Comparison of ENCODE assay signal across 30 mouse cellular contexts in genomic region chr7:127899997-127900396, GRCm38 (mm10). TPM values are rescaled to one million over a fixed set of nuclear protein-coding genes. Genes with fewer than 3 reads are reported as not detected.
DNase-seq lines count a peak whose midpoint lies in the region; ATAC-seq and TF ChIP-seq lines count a peak whose summit lies in the region.
"Had no signal": no experiment of that assay in that cellular context is flagged by ENCODE, and none has a peak within 500 bp of the region (broad histone marks: within the 10 kb centered on the region; RNA-seq: fewer than 3 reads in every experiment).

No protein-coding gene starts in this region.

- peak in 1 of 2 experiments; percentile 59; a peak in 3 of 4 replicates for TF ChIP-seq EP300 in MEL (IDR thresholded peaks at IDR 0.05; ENCODE audit: low read depth in 1 of 2, low read length in 2 of 2)

- peak; percentile 53 for DNase-seq in MEL (ENCODE audit: low read depth, low spot score)
- DNase-seq in brain, adult 2 months (ENCODE audit: low read depth, low spot score): peak; percentile 31
- peak; percentile 42 for DNase-seq in liver, embryonic 13.5 days
- no peak for DNase-seq in kidney, adult 18-20 months
- DNase-seq in kidney, adult 11 months: no peak
- DNase-seq: adrenal gland, adult 8-10 months; cerebellum, adult 11 months; cerebellum, postnatal 10 days; embryo, embryonic 11 days; heart, postnatal 10 days; kidney, postnatal 10 days; lung, adult 18-20 months; spleen, adult 18-20 months had no signal

- peak overlapping the region; percentile 2 for H3K9ac ChIP-seq in MEL (ENCODE audit: control insufficient read depth, low read depth, low read length, poor library complexity, severe bottlenecking)
- peak overlapping the region; percentile 31; the same call in 1 of the 2 replicates for H3K9ac ChIP-seq in liver, embryonic 13.5 days
- no peak overlapping the region for H3K9ac ChIP-seq in stomach, embryonic 15.5 days
- H3K9ac ChIP-seq: forebrain, embryonic 15.5 days; midbrain, embryonic 15.5 days had no signal

- TF ChIP-seq CTCF in MEL (IDR thresholded peaks at IDR 0.05 in 2 of 3, conservative IDR thresholded peaks at IDR 0.05 in 1 of 3; ENCODE audit: control insufficient read depth in 1 of 3, insufficient read depth in 1 of 3, low read depth in 2 of 3, low read length in 3 of 3, poor library complexity in 1 of 3, severe bottlenecking in 1 of 3): no peak

- H3K27ac ChIP-seq in MEL (ENCODE audit: control insufficient read depth, low read depth, low read length): peak overlapping the region; percentile 28
- H3K27ac ChIP-seq in liver, embryonic 13.5 days: peak overlapping the region; percentile 40
- H3K27ac ChIP-seq in stomach, embryonic 15.5 days: peak overlapping the region; percentile 71
- H3K27ac ChIP-seq: forebrain, embryonic 15.5 days; layer of hippocampus, adult 2 months; limb, embryonic 10.5 days; midbrain, embryonic 15.5 days had no signal

- no peak for TF ChIP-seq POLR2A in MEL (IDR thresholded peaks at IDR 0.05; ENCODE audit: control insufficient read depth in 1 of 2, insufficient read depth in 1 of 2, low read depth in 1 of 2, low read length in 2 of 2, poor library complexity in 1 of 2)

- H3K4me1 ChIP-seq in MEL (ENCODE audit: control insufficient read depth in 1 of 2, insufficient read depth in 2 of 2, low read length in 2 of 2): peaks cover 23 to 46% of the 10 kb centered on the region in 2 experiments
- peaks cover 80% of the 10 kb centered on the region for H3K4me1 ChIP-seq in liver, embryonic 13.5 days (replicated peaks)
- H3K4me1 ChIP-seq in stomach, embryonic 15.5 days: peaks cover 6% of the 10 kb centered on the region; the same call in 1 of the 2 replicates

- 11% methylated on average over 7 of the region's 7 CpGs for WGBS in liver, embryonic 13.5 days (ENCODE audit: insufficient replicate concordance)
- 31% methylated on average over 7 of the region's 7 CpGs for WGBS in stomach, embryonic 15.5 days

- peaks cover 0 to 27% of the 10 kb centered on the region in 2 experiments; a peak in 2 of 4 replicates for H3K36me3 ChIP-seq in MEL (ENCODE audit: control insufficient read depth in 1 of 2, insufficient read depth in 2 of 2, low read length in 2 of 2)
- H3K36me3 ChIP-seq in liver, embryonic 13.5 days: peaks cover 2% of the 10 kb centered on the region; the same call in 1 of the 2 replicates
- peaks cover under 1% of the 10 kb centered on the region; the same call in 1 of the 2 replicates for H3K36me3 ChIP-seq in stomach, embryonic 15.5 days
- H3K36me3 ChIP-seq: forebrain, embryonic 15.5 days; midbrain, embryonic 15.5 days had no signal

- no peak for ATAC-seq in liver, embryonic 13.5 days (ENCODE audit: low read depth)
- ATAC-seq in stomach, embryonic 15.5 days (ENCODE audit: insufficient read depth, low FRiP score, low read depth): no peak
- no peak for ATAC-seq in frontal cortex, adult (ENCODE audit: low TSS enrichment)
- ATAC-seq: forebrain, embryonic 15.5 days; inflammation-experienced regulatory T-cells, adult 6 months; midbrain, embryonic 15.5 days; Patski had no signal

- peak overlapping the region; percentile 17; the same call in 1 of the 2 replicates for H3K4me2 ChIP-seq in liver, embryonic 13.5 days
- no peak overlapping the region for H3K4me2 ChIP-seq in stomach, embryonic 15.5 days
- H3K4me2 ChIP-seq: forebrain, embryonic 15.5 days; heart, embryonic 11.5 days; midbrain, embryonic 15.5 days had no signal

- peak overlapping the region in 1 of 2 experiments; percentile 28; a peak in 2 of 4 replicates for H3K4me3 ChIP-seq in MEL (ENCODE audit: control insufficient read depth in 1 of 2, insufficient read depth in 1 of 2, low read depth in 2 of 2, low read length in 2 of 2)
- H3K4me3 ChIP-seq in liver, embryonic 13.5 days (replicated peaks): no peak overlapping the region
- no peak overlapping the region for H3K4me3 ChIP-seq in stomach, embryonic 15.5 days (replicated peaks)
- H3K4me3 ChIP-seq: forebrain, embryonic 15.5 days; layer of hippocampus, adult 2 months; limb, embryonic 10.5 days; megakaryocyte, embryonic 14.5 days; midbrain, embryonic 15.5 days; myocyte had no signal

- H3K27me3 ChIP-seq in MEL (ENCODE audit: control insufficient read depth in 1 of 2, insufficient read depth in 2 of 2, low read length in 2 of 2): no peaks in the 10 kb centered on the region
- H3K27me3 ChIP-seq in liver, embryonic 13.5 days: no peaks in the 10 kb centered on the region
- no peaks in the 10 kb centered on the region for H3K27me3 ChIP-seq in stomach, embryonic 15.5 days (replicated peaks)
- H3K27me3 ChIP-seq: forebrain, embryonic 15.5 days; megakaryocyte, embryonic 14.5 days; Patski had no signal

- H3K9me3 ChIP-seq in MEL (replicated peaks; ENCODE audit: insufficient read depth, low read length): no peaks in the 10 kb centered on the region
- H3K9me3 ChIP-seq in liver, embryonic 13.5 days (replicated peaks): no peaks in the 10 kb centered on the region
- no peaks in the 10 kb centered on the region for H3K9me3 ChIP-seq in stomach, embryonic 15.5 days
- H3K9me3 ChIP-seq: forebrain, embryonic 15.5 days; limb, embryonic 10.5 days; megakaryocyte, embryonic 14.5 days; midbrain, embryonic 15.5 days had no signal

- peaks cover 3% of the 10 kb centered on the region; the same call in 1 of the 2 replicates for H3K79me2 ChIP-seq in MEL (ENCODE audit: control insufficient read depth, insufficient read depth, low read length, poor library complexity)

- TF ChIP-seq RAD21 in MEL (IDR thresholded peaks at IDR 0.05; ENCODE audit: low read depth, low read length): no peak

TF ChIP-seq in MEL, 35 proteins besides CTCF, POLR2A, EP300 and RAD21:
- TF ChIP-seq CHD1 (IDR thresholded peaks at IDR 0.05; ENCODE audit: low read depth, low read length) (no peak), TCF12 (IDR thresholded peaks at IDR 0.05; ENCODE audit: low read depth, low read length) (peak; percentile 47; the same call in 1 of the 2 replicates), CHD2 (IDR thresholded peaks at IDR 0.05; ENCODE audit: low read length) (0 out of 2 replicates have a peak, but pooled peaks have one; percentile 11), USF1 (IDR thresholded peaks at IDR 0.05; ENCODE audit: low read depth, low read length) (0 out of 2 replicates have a peak, but pooled peaks have one; percentile 13), HCFC1 (IDR thresholded peaks at IDR 0.05; ENCODE audit: low read depth, low read length) (no peak), USF2 (IDR thresholded peaks at IDR 0.05; ENCODE audit: borderline replicate concordance in 1 of 2, insufficient read depth in 1 of 2, low read depth in 1 of 2, low read length in 2 of 2) (no peak), ELF1 (IDR thresholded peaks at IDR 0.05; ENCODE audit: low read depth, low read length) (no peak), TAL1 (IDR thresholded peaks at IDR 0.05; ENCODE audit: low read length) (peak; percentile 37; the same call in 1 of the 2 replicates), KAT2A (conservative IDR thresholded peaks at IDR 0.05; ENCODE audit: low read depth, low read length) (no peak), GATA1 (IDR thresholded peaks at IDR 0.05; ENCODE audit: low read depth, low read length) (peak; percentile 55), ETS1 (IDR thresholded peaks at IDR 0.05; ENCODE audit: low read depth, low read length) (peak; percentile 51), ZC3H11A (IDR thresholded peaks at IDR 0.05; ENCODE audit: low read depth, low read length) (no peak), TBP (IDR thresholded peaks at IDR 0.05; ENCODE audit: low read depth, low read length) (no peak), JUND (IDR thresholded peaks at IDR 0.05; ENCODE audit: low read depth, low read length) (no peak)

RNA-seq across cellular contexts. Expression of gene Bckdk, which starts 3.9 kb away (rescaled TPM):
- 32.6 and 35.0 TPM in 2 replicates for total RNA-seq in MEL (2012; rRNA removed)
- 100 to 1,000 TPM in 1 of 2 experiments, not detected in 1; 126 TPM for polyA plus RNA-seq in MEL (2012; ENCODE audit: insufficient read depth in 1 of 2, insufficient read length in 2 of 2, low read depth in 1 of 2, low replicate concordance in 2 of 2, missing spikeins in 1 of 2)
- polyA plus RNA-seq in liver, embryonic 13.5 days (2015; fragmentation: Nextera tagmentation; extraction: Ambion mirVana): 64.4 and 70.0 TPM in 2 replicates
- 145 and 157 TPM in 2 replicates for polyA plus RNA-seq in stomach, embryonic 15.5 days (2015; fragmentation: Nextera tagmentation; extraction: Ambion mirVana)

RNA-seq across cellular contexts. Expression of gene Vkorc1, which starts 4.6 kb away (rescaled TPM):
- total RNA-seq in MEL (2012; rRNA removed): 28.7 and 36.2 TPM in 2 replicates
- polyA plus RNA-seq in MEL (2012; ENCODE audit: insufficient read depth in 1 of 2, insufficient read length in 2 of 2, low read depth in 1 of 2, low replicate concordance in 2 of 2, missing spikeins in 1 of 2): 10 to 100 TPM in 1 of 2 experiments, not detected in 1; 66.4 TPM
- 86.9 and 89.1 TPM in 2 replicates for polyA plus RNA-seq in liver, embryonic 13.5 days (2015; fragmentation: Nextera tagmentation; extraction: Ambion mirVana)
- polyA plus RNA-seq in stomach, embryonic 15.5 days (2015; fragmentation: Nextera tagmentation; extraction: Ambion mirVana): 186 and 190 TPM in 2 replicates

RNA-seq across cellular contexts. Expression of gene Gm21974, which starts 4.7 kb away (rescaled TPM):
- total RNA-seq in MEL (2012; rRNA removed): not detected in 2 replicates
- not detected for polyA plus RNA-seq in MEL (2012; ENCODE audit: insufficient read depth in 1 of 2, insufficient read length in 2 of 2, low read depth in 1 of 2, low replicate concordance in 2 of 2, missing spikeins in 1 of 2)
- not detected in 2 replicates for polyA plus RNA-seq in liver, embryonic 13.5 days (2015; fragmentation: Nextera tagmentation; extraction: Ambion mirVana)
- not detected in 2 replicates for polyA plus RNA-seq in stomach, embryonic 15.5 days (2015; fragmentation: Nextera tagmentation; extraction: Ambion mirVana)
- total RNA-seq: gastrocnemius, adult 18-20 months; heart, postnatal 10 days; layer of hippocampus, adult 2 months had no signal
- polyA plus RNA-seq: brain, embryonic 14.5 days; embryonic facial prominence, embryonic 14.5 days; forebrain, embryonic 15.5 days; gonadal fat pad, adult 2 months; heart, embryonic 11.5 days; hindbrain, embryonic 11.5 days; inflammation-experienced regulatory T-cells, adult 6 months; limb, embryonic 10.5 days; midbrain, embryonic 15.5 days; myocyte; Patski; urinary bladder, adult 2 months had no signal

RNA-seq across cellular contexts. Expression of gene Prss53, which starts 9.2 kb away (rescaled TPM):
- 0.10 and 0.15 TPM in 2 replicates for total RNA-seq in MEL (2012; rRNA removed)
- under 1 TPM in 1 of 2 experiments, not detected in 1; 0.77 TPM for polyA plus RNA-seq in MEL (2012; ENCODE audit: insufficient read depth in 1 of 2, insufficient read length in 2 of 2, low read depth in 1 of 2, low replicate concordance in 2 of 2, missing spikeins in 1 of 2)
- 0.19 and 0.24 TPM in 2 replicates for polyA plus RNA-seq in liver, embryonic 13.5 days (2015; fragmentation: Nextera tagmentation; extraction: Ambion mirVana)
- polyA plus RNA-seq in stomach, embryonic 15.5 days (2015; fragmentation: Nextera tagmentation; extraction: Ambion mirVana): 1.7 and 1.8 TPM in 2 replicates

RNA-seq across cellular contexts. Expression of gene Kat8, which starts 12.3 kb away (rescaled TPM):
- 40.3 and 45.8 TPM in 2 replicates for total RNA-seq in MEL (2012; rRNA removed)
- 10 to 100 TPM in 1 of 2 experiments, not detected in 1; 39.5 TPM for polyA plus RNA-seq in MEL (2012; ENCODE audit: insufficient read depth in 1 of 2, insufficient read length in 2 of 2, low read depth in 1 of 2, low replicate concordance in 2 of 2, missing spikeins in 1 of 2)
- polyA plus RNA-seq in liver, embryonic 13.5 days (2015; fragmentation: Nextera tagmentation; extraction: Ambion mirVana): 20.5 and 22.7 TPM in 2 replicates
- 35.0 and 35.6 TPM in 2 replicates for polyA plus RNA-seq in stomach, embryonic 15.5 days (2015; fragmentation: Nextera tagmentation; extraction: Ambion mirVana)

Comparison
In these comparisons a context has a peak if more than half of its experiments do, and no peak if none do; other contexts are left out.
1. DNase-seq: peak in MEL (single experiment), brain, adult 2 months (single experiment) and liver, embryonic 13.5 days (single experiment); none in kidney, adult 18-20 months (single experiment) and kidney, adult 11 months (single experiment).
2. Peak in every context shown above with its lines, with median percentiles within 50 percentile points of each other: H3K27ac ChIP-seq.